Mouse (Mus musculus) gastrocnemius, postnatal 14 days (tissue): ENCODE data around the gene Ankrd36. TPM values are rescaled to one million over a fixed set of nuclear protein-coding genes. Genes with fewer than 3 reads are reported as not detected.
A peak's percentile ranks its signal among the peaks of the same experiment; 100 is the strongest.
"Not testable (repeated sequence)": the region's sequence is repeated elsewhere in the genome, so short reads cannot be mapped to it uniquely, and the experiment has no call there.

Experiments used
- DNase-seq: peaks from one replicate; pipeline ENCODE4 v3.0.0; 2021; ENCODE audit warnings: mixed read lengths
- intact Hi-C: fragments of 180-260 bp; cut with DNase I; formaldehyde crosslinking; loops from one replicate; pipeline ENCODE4 v1.15.1; 2025; ENCODE audit warnings: low total_unique reads
- total RNA-seq, 2 experiments: library from RNA; stranded (reverse); gene quantifications; 2 replicates each; pipeline ENCODE4 v1.2.3; 2021

The Ankrd36 gene
- total RNA-seq, 2 experiments from 2014 or later = not detected

GRCm38 (mm10) chr11:5543281-5543680 lies 26.2 kb upstream of the Ankrd36 start:
- intact Hi-C loops = no loop called here
- no peak for DNase-seq

- DNase-seq, intact Hi-C loops: not testable (repeated sequence)
Observed at GRCm38 (mm10) chr11:5544709-5545108, 24.8 kb upstream of the Ankrd36 start.

- intact Hi-C loops = no loop called here
- no peak for DNase-seq
Observed at GRCm38 (mm10) chr11:5545457-5545856, 24.0 kb upstream of the Ankrd36 start.

GRCm38 (mm10) chr11:5546693-5547092 lies 22.8 kb upstream of the Ankrd36 start:
- DNase-seq = no peak
- intact Hi-C loops = no loop called here

- no peak for DNase-seq
- intact Hi-C loops = no loop called here
Observed at GRCm38 (mm10) chr11:5551430-5551829, 18.1 kb upstream of the Ankrd36 start.

GRCm38 (mm10) chr11:5551931-5552330 lies 17.6 kb upstream of the Ankrd36 start:
- intact Hi-C loops = no loop called here

GRCm38 (mm10) chr11:5560273-5560672 lies 9.2 kb upstream of the Ankrd36 start:
- no peak for DNase-seq
- intact Hi-C loops = loop anchor here (10.0 kb wide), 1 partner anchor 65 kb away; no protein-coding TSS in a partner anchor

More at GRCm38 (mm10) chr11:5551931-5552330, 17.6 kb upstream of the Ankrd36 start:
- no peak for DNase-seq

- DNase-seq = no peak
- intact Hi-C loops = loop anchor here (10.0 kb wide), 1 partner anchor 62 kb away; no protein-coding TSS in a partner anchor
Observed at GRCm38 (mm10) chr11:5562625-5563268, 6.7 kb upstream of the Ankrd36 start.

- intact Hi-C loops = loop anchor here (10.0 kb wide), 1 partner anchor 61 kb away; no protein-coding TSS in a partner anchor
- DNase-seq = no peak
Observed at GRCm38 (mm10) chr11:5563898-5564297, 5.6 kb upstream of the Ankrd36 start.

GRCm38 (mm10) chr11:5565596-5565995 lies 3.9 kb upstream of the Ankrd36 start:
- DNase-seq = no peak
- intact Hi-C loops = loop anchor here (10.0 kb wide), 1 partner anchor 59 kb away; no protein-coding TSS in a partner anchor

GRCm38 (mm10) chr11:5566506-5566905 lies 3.0 kb upstream of the Ankrd36 start:
- intact Hi-C loops = loop anchor here (10.0 kb wide), 1 partner anchor 58 kb away; no protein-coding TSS in a partner anchor
- DNase-seq = no peak

GRCm38 (mm10) chr11:5567654-5568053 lies 1.8 kb upstream of the Ankrd36 start:
- DNase-seq = no peak
- intact Hi-C loops = loop anchor here (10.0 kb wide), 1 partner anchor 57 kb away; no protein-coding TSS in a partner anchor

- DNase-seq = no peak
- intact Hi-C loops = loop anchor here (10.0 kb wide), 1 partner anchor 57 kb away; no protein-coding TSS in a partner anchor
Observed at GRCm38 (mm10) chr11:5568082-5568481, 1.4 kb upstream of the Ankrd36 start.

- intact Hi-C loops = no loop called here
- no peak for DNase-seq
Observed at GRCm38 (mm10) chr11:5571856-5572255, 2.4 kb downstream of the Ankrd36 start.

GRCm38 (mm10) chr11:5573821-5574220 lies 4.3 kb downstream of the Ankrd36 start:
- no peak for DNase-seq
- intact Hi-C loops = no loop called here

- DNase-seq = no peak
- intact Hi-C loops = no loop called here
Observed at GRCm38 (mm10) chr11:5575046-5575445, 5.6 kb downstream of the Ankrd36 start.

- intact Hi-C loops = no loop called here
- peak; percentile 63 for DNase-seq
Observed at GRCm38 (mm10) chr11:5592336-5592735, 22.9 kb downstream of the Ankrd36 start.

- intact Hi-C loops = no loop called here
- DNase-seq = no peak
Observed at GRCm38 (mm10) chr11:5595381-5595791, 25.9 kb downstream of the Ankrd36 start.

- intact Hi-C loops = no loop called here
- no peak for DNase-seq
Observed at GRCm38 (mm10) chr11:5595792-5596191, 26.3 kb downstream of the Ankrd36 start.

GRCm38 (mm10) chr11:5596756-5597155 lies 27.3 kb downstream of the Ankrd36 start:
- intact Hi-C loops = no loop called here
- no peak for DNase-seq

- no peak for DNase-seq
- intact Hi-C loops = no loop called here
Observed at GRCm38 (mm10) chr11:5605421-5605820, 35.9 kb downstream of the Ankrd36 start.
